Mouse (Mus musculus): ENCODE results near the gene Slc9a3. TPM values are rescaled to one million over a fixed set of nuclear protein-coding genes. Genes with fewer than 3 reads are reported as not detected.

Slc9a3 gene
- total RNA-seq, 2 experiments from 2014 or later = not detected

- ATAC-seq (replicated peaks; ENCODE audit: poor library complexity, severe bottlenecking) = no peak
Observed at GRCm38 (mm10) chr13:74144120-74144884, 23.0 kb downstream of the Slc9a3 start.

GRCm38 (mm10) chr13:74145983-74146622, 24.8 kb downstream of the Slc9a3 start:
- ATAC-seq (replicated peaks; ENCODE audit: poor library complexity, severe bottlenecking) = no peak

- ATAC-seq (replicated peaks; ENCODE audit: poor library complexity, severe bottlenecking) = no peak
Observed at GRCm38 (mm10) chr13:74147327-74147726, 26.1 kb downstream of the Slc9a3 start.

- peak; percentile 84 for ATAC-seq (replicated peaks; ENCODE audit: poor library complexity, severe bottlenecking)
Observed at GRCm38 (mm10) chr13:74166348-74167056, 45.2 kb downstream of the Slc9a3 start.

GRCm38 (mm10) chr13:74167057-74167413, 45.8 kb downstream of the Slc9a3 start:
- peak; percentile 16 for ATAC-seq (replicated peaks; ENCODE audit: poor library complexity, severe bottlenecking)

GRCm38 (mm10) chr13:74167492-74167891, 46.2 kb downstream of the Slc9a3 start:
- ATAC-seq (replicated peaks; ENCODE audit: poor library complexity, severe bottlenecking) = no peak

GRCm38 (mm10) chr13:74169446-74170164, 48.3 kb downstream of the Slc9a3 start:
- ATAC-seq (replicated peaks; ENCODE audit: poor library complexity, severe bottlenecking) = no peak

- ATAC-seq (replicated peaks; ENCODE audit: poor library complexity, severe bottlenecking) = no peak
Observed at GRCm38 (mm10) chr13:74172036-74172435, 50.8 kb downstream of the Slc9a3 start.

GRCm38 (mm10) chr13:74183011-74183695, 61.9 kb downstream of the Slc9a3 start:
- no peak for ATAC-seq (replicated peaks; ENCODE audit: poor library complexity, severe bottlenecking)

GRCm38 (mm10) chr13:74192613-74193012, 71.4 kb downstream of the Slc9a3 start:
- no peak; the same call in 1 of the 2 replicates for ATAC-seq (replicated peaks; ENCODE audit: poor library complexity, severe bottlenecking)

- ATAC-seq (replicated peaks; ENCODE audit: poor library complexity, severe bottlenecking) = no peak
Observed at GRCm38 (mm10) chr13:74196451-74196850, 75.2 kb downstream of the Slc9a3 start.

GRCm38 (mm10) chr13:74208317-74208985, 87.2 kb downstream of the Slc9a3 start, which contains the start of gene Exoc3:
Exoc3 (minus strand) TSS chr13:74208732.
- ATAC-seq (replicated peaks; ENCODE audit: poor library complexity, severe bottlenecking) = peak; percentile 98

- peak; percentile 18 for ATAC-seq (replicated peaks; ENCODE audit: poor library complexity, severe bottlenecking)
Observed at GRCm38 (mm10) chr13:74208986-74209345, 87.7 kb downstream of the Slc9a3 start.

GRCm38 (mm10) chr13:74218441-74218840, 97.2 kb downstream of the Slc9a3 start:
- no peak for ATAC-seq (replicated peaks; ENCODE audit: poor library complexity, severe bottlenecking)

Other genes starting within 250 kb of the Slc9a3 start
- gene Trip13, start 183.7 kb upstream of the Slc9a3 start, total RNA-seq (2014; fragmentation: Nextera tagmentation) = 33.9 and 34.2 TPM in 2 replicates
- gene Trip13, start 183.7 kb upstream of the Slc9a3 start, total RNA-seq (2017) = 36.6 and 57.9 TPM in 2 replicates
- 33.5 and 37.1 TPM in 2 replicates for gene Brd9, start 183.6 kb upstream of the Slc9a3 start, total RNA-seq (2014; fragmentation: Nextera tagmentation)
- gene Brd9, start 183.6 kb upstream of the Slc9a3 start, total RNA-seq (2017) = 94.5 and 119 TPM in 2 replicates
- not detected in 2 replicates for gene Zdhhc11, start 157.6 kb upstream of the Slc9a3 start, total RNA-seq (2014; fragmentation: Nextera tagmentation)
- gene Zdhhc11, start 157.6 kb upstream of the Slc9a3 start, total RNA-seq (2017) = not detected in 2 replicates
- not detected in 2 replicates for gene Tppp, start 112.0 kb upstream of the Slc9a3 start, total RNA-seq (2014; fragmentation: Nextera tagmentation)
- 0.09 TPM in 1 of 2 replicates, not detected in the other for gene Tppp, start 112.0 kb upstream of the Slc9a3 start, total RNA-seq (2017)
- 12.9 and 36.9 TPM in 2 replicates for gene Cep72, start 59.2 kb upstream of the Slc9a3 start, total RNA-seq (2014; fragmentation: Nextera tagmentation)
- 15.0 and 16.0 TPM in 2 replicates for gene Cep72, start 59.2 kb upstream of the Slc9a3 start, total RNA-seq (2017)
- 13.2 and 26.9 TPM in 2 replicates for gene Exoc3, start 87.3 kb downstream of the Slc9a3 start, total RNA-seq (2014; fragmentation: Nextera tagmentation)
- gene Exoc3, start 87.3 kb downstream of the Slc9a3 start, total RNA-seq (2017) = 28.4 and 35.5 TPM in 2 replicates
- gene Ahrr, start 170.9 kb downstream of the Slc9a3 start, total RNA-seq (2014; fragmentation: Nextera tagmentation) = not detected in 2 replicates
- 0.21 and 0.47 TPM in 2 replicates for gene Ahrr, start 170.9 kb downstream of the Slc9a3 start, total RNA-seq (2017)
- gene Pdcd6, start 196.1 kb downstream of the Slc9a3 start, total RNA-seq (2014; fragmentation: Nextera tagmentation) = 124 and 136 TPM in 2 replicates
- gene Pdcd6, start 196.1 kb downstream of the Slc9a3 start, total RNA-seq (2017) = 144 and 175 TPM in 2 replicates
- 183 and 188 TPM in 2 replicates for gene Sdha, start 228.8 kb downstream of the Slc9a3 start, total RNA-seq (2014; fragmentation: Nextera tagmentation)
- 319 and 340 TPM in 2 replicates for gene Sdha, start 228.8 kb downstream of the Slc9a3 start, total RNA-seq (2017)
- 16.3 and 25.6 TPM in 2 replicates for gene Ccdc127, start 228.9 kb downstream of the Slc9a3 start, total RNA-seq (2014; fragmentation: Nextera tagmentation)
- 47.1 and 50.1 TPM in 2 replicates for gene Ccdc127, start 228.9 kb downstream of the Slc9a3 start, total RNA-seq (2017)
- not detected in 2 replicates for gene Lrrc14b, start 242.5 kb downstream of the Slc9a3 start, total RNA-seq (2014; fragmentation: Nextera tagmentation)
- gene Lrrc14b, start 242.5 kb downstream of the Slc9a3 start, total RNA-seq (2017) = not detected in 2 replicates